Mouse (Mus musculus) liver, embryonic 14.5 days (tissue): ENCODE measurements around the gene Pccb. TPM values are rescaled to one million over a fixed set of nuclear protein-coding genes. Genes with fewer than 3 reads are reported as not detected.
A peak's percentile ranks its signal among the peaks of the same experiment; 100 is the strongest.

Experiments
- ATAC-seq: fragments of 200-750 bp; cut with Nextera tagmentation; 2 replicates; pipeline ENCODE4 v1.8.0; 2017; ENCODE audit warnings: moderate number of reproducible peaks, mild to moderate bottlenecking, moderate library complexity; ENCODE audit not compliant: insufficient read depth
- DNase-seq, 3 experiments: peaks; one replicate each; pipeline ENCODE4 v3.0.0-alpha.2; 2012 to 2013; ENCODE audit warnings: low read depth in 3 of 3, low spot score in 3 of 3
- H3K27ac ChIP-seq: fragments of 300-500 bp; sonication (generic); 2 replicates; pipeline ENCODE4 v1.5.1; 2014; ENCODE audit warnings: moderate library complexity, mild to moderate bottlenecking, control low read depth, inconsistent platforms
- H3K27me3 ChIP-seq: fragments of 300-500 bp; sonication (generic); 2 replicates; pipeline ENCODE4 v1.6.1; 2014; ENCODE audit warnings: mild to moderate bottlenecking, low read length, moderate library complexity; ENCODE audit not compliant: control insufficient read depth, insufficient read depth
- H3K36me3 ChIP-seq: fragments of 300-500 bp; sonication (generic); replicated peaks from 2 replicates; pipeline ENCODE4 v1.6.1; 2014; ENCODE audit warnings: low read depth; ENCODE audit not compliant: control insufficient read depth, insufficient read depth
- H3K4me1 ChIP-seq, 2 experiments: fragments of 200-500 bp in 1 of 2; fragments of 300-500 bp in 1 of 2; sonication (generic) in 1 of 2; replicated peaks; 2 replicates each; pipeline ENCODE4 v1.6.1; 2012 to 2014; ENCODE audit warnings: antibody characterized with exemption in 1 of 2, inconsistent platforms in 1 of 2, low read length in 1 of 2; ENCODE audit not compliant: control insufficient read depth in 2 of 2, insufficient read depth in 2 of 2
- H3K4me2 ChIP-seq: fragments of 300-500 bp; sonication (generic); 2 replicates; pipeline ENCODE4 v1.6.1; 2014; ENCODE audit warnings: low read depth, mild to moderate bottlenecking, control low read depth, moderate library complexity
- H3K4me3 ChIP-seq, 2 experiments: fragments of 200-500 bp in 1 of 2; fragments of 300-500 bp in 1 of 2; sonication (generic) in 1 of 2; 2 replicates each; pipeline ENCODE4 v1.5.1; 2012 to 2014; ENCODE audit warnings: low read depth in 2 of 2, low read length in 2 of 2, mild to moderate bottlenecking in 2 of 2, control low read depth in 1 of 2, inconsistent platforms in 1 of 2, moderate library complexity in 1 of 2; ENCODE audit not compliant: insufficient read depth in 1 of 2
- H3K9ac ChIP-seq: fragments of 300-500 bp; sonication (generic); replicated peaks from 2 replicates; pipeline ENCODE4 v1.6.1; 2014; ENCODE audit warnings: mild to moderate bottlenecking, control low read depth, moderate library complexity
- H3K9me3 ChIP-seq: fragments of 300-500 bp; sonication (generic); 2 replicates; pipeline ENCODE4 v1.6.1; 2016; ENCODE audit warnings: low read length, mixed read lengths; ENCODE audit not compliant: control insufficient read depth
- CTCF ChIP-seq: IDR thresholded peaks from 2 replicates; pipeline ENCODE4 v1.5.1; 2016; ENCODE audit warnings: antibody characterized with exemption, low read depth, control low read depth
- EP300 ChIP-seq: IDR thresholded peaks from 2 replicates; pipeline ENCODE4 v1.6.1; 2016; ENCODE audit warnings: antibody characterized with exemption, low read depth
- WGBS: fragments of 180-500 bp; shearing (Covaris S2); extraction: QIAGEN DNeasy Blood & Tissue Kit; methylation state at CpG from one replicate; pipeline ENCODE4 v1.1.7; 2014; ENCODE audit not compliant: insufficient replicate concordance; 5-methylcytosine and 5-hydroxymethylcytosine counted together
- polyA plus RNA-seq, 2 experiments: library from polyadenylated mRNA; depleted of rRNA in 1 of 2; stranded (reverse) in 1 of 2; unstranded in 1 of 2; fragments of >200 nt; fragmentation: Nextera tagmentation in 1 of 2; extraction: Ambion mirVana in 1 of 2; gene quantifications; 2 replicates each; pipeline versions ENCODE4 v1.2.1 to v1.2.3; 2012 to 2014

The Pccb gene
- polyA plus RNA-seq, 2 experiments, result 6.4 to 15.7 TPM

- Histone ChIP-seq H3K4me3 (no peak overlapping the region), H3K4me1 (peaks cover 0 to 7% of the 10 kb centered on the region in 2 experiments; a peak in 2 of 4 replicates), H3K9me3 (no peaks in the 10 kb centered on the region), H3K27me3 (no peaks in the 10 kb centered on the region), H3K9ac (no peak overlapping the region), H3K36me3 (no peaks in the 10 kb centered on the region), H3K27ac (no peak overlapping the region), H3K4me2 (peak overlapping the region; percentile 26; the same call in 1 of the 2 replicates)
- no peak for DNase-seq
- 26% methylated on average over 15 of the region's 15 CpGs for WGBS
- no peak for ATAC-seq
- TF ChIP-seq EP300 (no peak), CTCF (no peak)
These were observed 11.1 kb upstream of the Pccb start for GRCm38 (mm10) chr9:101045710-101046338.

GRCm38 (mm10) chr9:101042249-101042648 lies 7.6 kb upstream of the Pccb start:
- no peak for TF ChIP-seq EP300
- TF ChIP-seq CTCF, result no peak
- Histone ChIP-seq H3K4me1 (peaks cover 0 to 7% of the 10 kb centered on the region in 2 experiments; a peak in 2 of 4 replicates), H3K9me3 (no peaks in the 10 kb centered on the region), H3K36me3 (no peaks in the 10 kb centered on the region), H3K4me3 (no peak overlapping the region), H3K9ac (no peak overlapping the region), H3K27me3 (no peaks in the 10 kb centered on the region), H3K4me2 (no peak overlapping the region), H3K27ac (no peak overlapping the region)
- no peak for ATAC-seq
- no peak for DNase-seq
- WGBS, result 56% methylated on average over 9 of the region's 9 CpGs

- TF ChIP-seq CTCF (no peak), EP300 (no peak)
- H3K9me3 ChIP-seq, result no peaks in the 10 kb centered on the region
- DNase-seq (no peak), ATAC-seq (no peak)
- no peaks in the 10 kb centered on the region for H3K27me3 ChIP-seq
- H3K4me3 ChIP-seq, result no peak overlapping the region
- H3K4me1 ChIP-seq, result peaks cover 1 to 11% of the 10 kb centered on the region in 2 experiments; a peak in 3 of 4 replicates
- H3K36me3 ChIP-seq, result no peaks in the 10 kb centered on the region
- 52% methylated on average over 5 of the region's 5 CpGs for WGBS
- H3K27ac ChIP-seq, result no peak overlapping the region
- no peak overlapping the region for H3K4me2 ChIP-seq
- H3K9ac ChIP-seq, result no peak overlapping the region
These were observed 6.8 kb upstream of the Pccb start for GRCm38 (mm10) chr9:101041508-101041907.

- H3K36me3 ChIP-seq, result no peaks in the 10 kb centered on the region
- H3K4me3 ChIP-seq, result no peak overlapping the region
- DNase-seq (no peak), ATAC-seq (no peak)
- TF ChIP-seq EP300, result no peak
- no peak for TF ChIP-seq CTCF
- H3K27me3 ChIP-seq, result no peaks in the 10 kb centered on the region
- H3K4me2 ChIP-seq, result no peak overlapping the region
- no peaks in the 10 kb centered on the region for H3K9me3 ChIP-seq
- peaks cover 8 to 16% of the 10 kb centered on the region in 2 experiments for H3K4me1 ChIP-seq
- no peak overlapping the region for H3K27ac ChIP-seq
- WGBS, result 72% methylated on average over 5 of the region's 5 CpGs
- H3K9ac ChIP-seq, result no peak overlapping the region
These were observed 3.9 kb upstream of the Pccb start for GRCm38 (mm10) chr9:101038634-101039033.

GRCm38 (mm10) chr9:101037396-101037795 lies 2.7 kb upstream of the Pccb start:
- no peaks in the 10 kb centered on the region for H3K36me3 ChIP-seq
- peak overlapping the region; percentile 33 for H3K4me2 ChIP-seq
- H3K9me3 ChIP-seq, result no peaks in the 10 kb centered on the region
- no peak overlapping the region for H3K27ac ChIP-seq
- TF ChIP-seq CTCF (no peak), EP300 (no peak)
- no peaks in the 10 kb centered on the region for H3K27me3 ChIP-seq
- WGBS, result 8% methylated on average over 7 of the region's 7 CpGs
- no peak overlapping the region for H3K9ac ChIP-seq
- ATAC-seq, result no peak
- no peak for DNase-seq
- no peak overlapping the region for H3K4me3 ChIP-seq
- peaks cover 11 to 19% of the 10 kb centered on the region in 2 experiments for H3K4me1 ChIP-seq
